Mouse (Mus musculus): ENCODE results near the gene Mnat1. TPM values are rescaled to one million over a fixed set of nuclear protein-coding genes. Genes with fewer than 3 reads are reported as not detected.
A peak's percentile ranks its signal among the peaks of the same experiment; 100 is the strongest.
"Not testable (repeated sequence)": the region's sequence is repeated elsewhere in the genome, so short reads cannot be mapped to it uniquely, and the experiment has no call there.

The Mnat1 gene
- polyA plus RNA-seq (2014; fragmentation: Nextera tagmentation; extraction: Ambion mirVana) = 53.0 and 53.4 TPM in 2 replicates

DNA sequence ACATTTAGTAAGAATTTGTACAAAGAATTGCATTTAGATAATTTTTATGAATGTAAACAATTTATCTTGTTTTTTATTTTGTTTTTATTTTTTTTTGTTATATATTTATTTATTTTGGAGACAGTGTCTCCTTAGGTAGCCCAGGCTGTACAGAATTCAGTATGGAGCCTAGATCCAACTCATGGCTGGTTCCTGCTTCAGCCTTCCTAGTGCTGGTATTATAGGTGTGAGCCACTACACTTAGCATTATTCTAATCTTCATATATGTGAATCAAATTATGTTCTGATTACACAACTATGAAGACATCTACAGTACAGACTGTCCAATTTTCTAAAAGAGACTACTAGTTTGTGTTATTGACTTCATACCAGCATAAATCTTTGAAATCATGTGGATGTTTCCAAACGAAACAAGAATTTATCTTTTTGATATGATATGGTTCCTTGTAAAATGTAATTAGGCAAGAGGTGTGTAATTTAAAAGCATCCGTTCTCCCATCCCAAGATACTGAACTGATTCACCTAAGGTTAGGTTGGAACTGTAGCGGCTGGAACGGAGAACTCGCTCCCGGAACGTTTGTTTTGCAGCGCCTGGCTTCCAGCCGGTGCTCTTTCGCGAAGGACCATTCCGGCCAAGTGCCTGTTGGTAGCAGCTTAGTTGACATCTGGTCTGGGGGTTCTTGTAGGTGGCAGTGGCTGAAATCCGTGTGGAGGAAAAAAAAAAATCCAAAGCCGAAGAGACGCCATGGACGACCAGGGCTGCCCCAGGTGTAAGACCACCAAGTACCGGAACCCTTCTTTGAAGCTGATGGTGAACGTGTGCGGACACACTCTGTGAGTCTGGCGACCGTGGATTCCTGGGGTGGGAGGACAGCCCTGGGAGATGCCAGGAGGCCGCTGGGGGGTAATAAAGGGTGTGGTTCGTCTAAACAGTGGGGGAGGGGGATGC lies at the start of gene Mnat1:
Mnat1 (plus strand) TSS at position 625 of the 949 bp plus-strand sequence.
- Histone ChIP-seq H3K4me1 (ENCODE audit: control insufficient read depth, insufficient read depth, low read length) (no peaks in the 10 kb centered on the region), H3K9ac (replicated peaks; ENCODE audit: low read length) (peak within 1 kb of the TSS; percentile 73), H3K4me3 (ENCODE audit: low read depth, low read length) (peak within 1 kb of the TSS; percentile 80), H3K9me3 (replicated peaks; ENCODE audit: control insufficient read depth, low read length) (no peaks in the 10 kb centered on the region), H3K4me2 (ENCODE audit: low read depth, low read length) (peak within 1 kb of the TSS; percentile 48), H3K27ac (replicated peaks; ENCODE audit: low read depth, low read length) (no peak within 1 kb of the TSS; the same call in 1 of the 2 replicates), H3K36me3 (replicated peaks; ENCODE audit: control insufficient read depth, insufficient read depth, low read depth, low read length) (no peaks in the 10 kb centered on the region), H3K27me3 (ENCODE audit: control insufficient read depth, insufficient read depth, low read length) (no peaks in the 10 kb centered on the region)
- DNase-seq (ENCODE audit: low spot score) = peak; percentile 85
- 0 out of 2 replicates have a peak, but pooled peaks have one; percentile 56 for ATAC-seq (replicated peaks; ENCODE audit: insufficient number of reproducible peaks, low FRiP score, low TSS enrichment, low read depth)
- whole genome bisulfite sequencing = 2% methylated on average over 23 of the region's 23 CpGs

DNA sequence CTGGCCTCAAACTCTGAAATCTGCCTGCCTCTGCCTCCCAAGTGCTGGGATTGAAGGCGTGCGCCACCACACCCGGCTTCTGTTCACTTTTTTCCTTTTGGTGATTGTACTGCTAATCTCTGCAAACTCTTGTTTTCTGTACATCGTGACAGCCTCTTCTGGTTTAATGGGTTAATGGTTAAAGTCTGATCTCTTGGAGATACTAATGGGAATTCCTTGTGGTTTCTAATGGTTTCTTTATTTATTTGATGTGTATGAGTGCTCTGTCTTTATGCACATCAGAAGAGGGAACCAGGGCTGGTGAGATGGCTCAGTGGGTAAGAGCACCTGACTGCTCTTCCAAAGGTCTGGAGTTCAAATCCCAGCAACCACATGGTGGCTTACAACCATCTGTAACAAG lies 41.7 kb upstream of the Mnat1 start:
- H3K4me1 ChIP-seq (ENCODE audit: control insufficient read depth, insufficient read depth, low read length); H3K27ac ChIP-seq (replicated peaks; ENCODE audit: low read depth, low read length); H3K27me3 ChIP-seq (ENCODE audit: control insufficient read depth, insufficient read depth, low read length); H3K9ac ChIP-seq (replicated peaks; ENCODE audit: low read length); H3K36me3 ChIP-seq (replicated peaks; ENCODE audit: control insufficient read depth, insufficient read depth, low read depth, low read length); H3K4me3 ChIP-seq (ENCODE audit: low read depth, low read length); H3K4me2 ChIP-seq (ENCODE audit: low read depth, low read length); ATAC-seq (replicated peaks; ENCODE audit: insufficient number of reproducible peaks, low FRiP score, low TSS enrichment, low read depth); H3K9me3 ChIP-seq (replicated peaks; ENCODE audit: control insufficient read depth, low read length); DNase-seq (ENCODE audit: low spot score): not testable (repeated sequence)
- 91% methylated on average over 4 of the region's 4 CpGs for WGBS

DNA sequence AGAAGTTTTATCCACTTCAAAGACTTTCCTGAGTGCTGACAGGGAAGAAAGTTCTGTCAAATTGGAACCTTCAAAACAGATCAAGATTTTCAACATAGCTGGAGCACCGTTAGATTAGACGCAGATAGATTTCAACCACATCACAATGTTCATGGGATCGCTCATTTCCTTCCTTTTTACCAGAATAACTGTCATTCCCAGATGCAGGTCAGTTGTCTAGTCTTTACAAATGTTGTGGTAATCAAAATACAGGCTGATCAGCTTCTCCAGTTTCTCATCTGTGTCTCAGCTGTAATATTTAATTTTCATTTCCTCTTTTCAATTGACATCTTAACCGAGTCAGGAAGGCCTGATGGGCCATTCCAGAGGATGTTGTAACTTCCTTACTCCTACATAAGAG lies 39.7 kb upstream of the Mnat1 start:
- no peak for ATAC-seq (replicated peaks; ENCODE audit: insufficient number of reproducible peaks, low FRiP score, low TSS enrichment, low read depth)
- no peaks in the 10 kb centered on the region for H3K4me1 ChIP-seq (ENCODE audit: control insufficient read depth, insufficient read depth, low read length)
- no peak for DNase-seq (ENCODE audit: low spot score)
- no peaks in the 10 kb centered on the region for H3K36me3 ChIP-seq (replicated peaks; ENCODE audit: control insufficient read depth, insufficient read depth, low read depth, low read length)
- WGBS = 72% methylated on average over 4 of the region's 4 CpGs
- H3K27me3 ChIP-seq (ENCODE audit: control insufficient read depth, insufficient read depth, low read length) = no peaks in the 10 kb centered on the region
- H3K9me3 ChIP-seq (replicated peaks; ENCODE audit: control insufficient read depth, low read length) = no peaks in the 10 kb centered on the region
- H3K4me3 ChIP-seq (ENCODE audit: low read depth, low read length) = no peak overlapping the region
- no peak overlapping the region for H3K4me2 ChIP-seq (ENCODE audit: low read depth, low read length)
- H3K27ac ChIP-seq (replicated peaks; ENCODE audit: low read depth, low read length) = no peak overlapping the region
- H3K9ac ChIP-seq (replicated peaks; ENCODE audit: low read length) = no peak overlapping the region

DNA sequence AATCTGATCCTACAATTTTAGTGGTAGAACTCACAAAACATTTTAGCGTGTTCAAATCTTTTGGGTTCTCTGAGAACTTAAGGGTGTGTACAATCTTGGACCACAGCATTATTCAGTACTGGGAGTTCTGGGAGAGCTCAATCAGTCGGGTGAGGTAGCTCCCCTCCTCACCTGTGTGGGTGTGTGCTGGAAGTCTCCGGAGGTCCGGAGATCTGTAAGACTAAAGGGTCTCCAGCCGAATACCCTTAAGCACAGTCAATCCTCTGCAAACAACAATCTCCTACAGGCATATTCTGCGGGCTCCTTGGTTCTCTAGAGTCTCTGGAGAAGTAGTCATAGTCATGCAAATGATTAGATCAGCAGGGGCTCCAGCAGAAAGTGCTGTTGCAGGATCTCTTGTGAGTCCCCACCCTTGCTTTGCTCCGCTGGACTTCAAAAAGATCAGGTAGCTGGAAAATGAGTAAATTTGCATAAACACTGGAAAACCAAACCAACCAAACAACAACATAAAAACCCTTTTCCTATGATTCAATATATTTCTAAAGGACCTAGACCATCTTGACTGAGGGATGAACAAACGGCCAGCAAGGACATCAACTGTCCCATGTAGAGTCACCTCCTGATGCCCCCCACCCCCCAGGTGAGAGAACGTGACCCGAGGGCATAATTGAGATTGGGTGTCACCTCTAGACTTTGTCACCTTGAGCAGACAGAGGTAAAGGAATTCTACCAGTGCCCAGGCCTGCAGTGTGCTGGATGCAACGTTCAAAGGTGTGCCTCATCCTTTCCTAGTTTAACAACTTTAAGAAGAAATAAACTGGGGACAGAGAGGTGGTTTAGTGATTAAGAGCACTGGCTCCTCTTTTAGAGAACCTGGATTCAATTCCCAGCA lies 37.5 kb upstream of the Mnat1 start:
- no peaks in the 10 kb centered on the region for H3K27me3 ChIP-seq (ENCODE audit: control insufficient read depth, insufficient read depth, low read length)
- ATAC-seq (replicated peaks; ENCODE audit: insufficient number of reproducible peaks, low FRiP score, low TSS enrichment, low read depth) (no peak), DNase-seq (ENCODE audit: low spot score) (no peak)
- no peak overlapping the region for H3K4me3 ChIP-seq (ENCODE audit: low read depth, low read length)
- H3K36me3 ChIP-seq (replicated peaks; ENCODE audit: control insufficient read depth, insufficient read depth, low read depth, low read length) = no peaks in the 10 kb centered on the region
- no peak overlapping the region for H3K4me2 ChIP-seq (ENCODE audit: low read depth, low read length)
- H3K9ac ChIP-seq (replicated peaks; ENCODE audit: low read length) = no peak overlapping the region
- 29% methylated on average over 11 of the region's 11 CpGs for WGBS
- H3K27ac ChIP-seq (replicated peaks; ENCODE audit: low read depth, low read length) = no peak overlapping the region
- no peaks in the 10 kb centered on the region for H3K4me1 ChIP-seq (ENCODE audit: control insufficient read depth, insufficient read depth, low read length)
- no peaks in the 10 kb centered on the region for H3K9me3 ChIP-seq (replicated peaks; ENCODE audit: control insufficient read depth, low read length)

DNA sequence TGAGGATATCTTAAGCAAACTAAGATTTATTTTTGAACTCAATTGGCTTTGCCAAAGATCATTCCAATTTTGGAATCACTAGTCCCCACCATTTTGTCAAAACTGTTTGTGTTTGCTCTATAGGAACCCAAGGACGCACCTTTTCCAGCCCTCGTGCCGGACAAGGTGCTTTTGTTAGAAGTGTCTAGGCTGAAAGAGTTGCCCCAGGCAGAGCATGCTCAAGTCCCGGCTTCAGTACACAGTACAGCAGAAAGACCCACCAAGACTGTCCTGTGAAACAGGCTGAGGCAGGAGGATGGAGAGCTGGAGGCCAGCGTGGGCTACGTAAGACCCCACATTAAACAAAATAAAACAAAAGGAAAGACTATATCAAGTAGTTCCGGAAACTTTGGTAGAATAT lies 36.4 kb upstream of the Mnat1 start:
- Histone ChIP-seq H3K4me2 (ENCODE audit: low read depth, low read length) (no peak overlapping the region), H3K4me3 (ENCODE audit: low read depth, low read length) (no peak overlapping the region), H3K27ac (replicated peaks; ENCODE audit: low read depth, low read length) (no peak overlapping the region), H3K27me3 (ENCODE audit: control insufficient read depth, insufficient read depth, low read length) (no peaks in the 10 kb centered on the region), H3K36me3 (replicated peaks; ENCODE audit: control insufficient read depth, insufficient read depth, low read depth, low read length) (no peaks in the 10 kb centered on the region), H3K4me1 (ENCODE audit: control insufficient read depth, insufficient read depth, low read length) (no peaks in the 10 kb centered on the region), H3K9me3 (replicated peaks; ENCODE audit: control insufficient read depth, low read length) (no peaks in the 10 kb centered on the region), H3K9ac (replicated peaks; ENCODE audit: low read length) (no peak overlapping the region)
- no peak for ATAC-seq (replicated peaks; ENCODE audit: insufficient number of reproducible peaks, low FRiP score, low TSS enrichment, low read depth)
- no peak for DNase-seq (ENCODE audit: low spot score)
- WGBS = 72% methylated on average over 7 of the region's 7 CpGs

DNA sequence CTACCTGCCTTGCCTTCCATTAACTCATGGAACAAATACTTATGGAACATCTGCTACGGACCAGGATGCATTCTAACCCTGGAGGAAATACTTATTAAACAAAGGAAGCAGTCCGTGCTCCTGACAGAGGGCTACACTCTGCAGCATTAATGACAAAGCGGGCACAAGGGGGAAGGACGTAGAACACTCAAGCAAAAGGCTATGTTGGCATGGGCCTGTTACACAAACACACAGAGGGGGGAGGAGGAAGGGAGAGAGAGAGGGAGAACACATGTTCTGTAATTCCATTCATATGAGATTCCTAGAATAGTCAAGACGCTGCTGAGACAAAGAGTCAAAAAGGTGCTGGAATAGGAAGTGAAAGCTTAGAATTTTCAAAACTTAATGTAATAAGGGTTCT lies 35.0 kb upstream of the Mnat1 start:
- H3K27ac ChIP-seq (replicated peaks; ENCODE audit: low read depth, low read length) = no peak overlapping the region
- DNase-seq (ENCODE audit: low spot score) = no peak
- H3K27me3 ChIP-seq (ENCODE audit: control insufficient read depth, insufficient read depth, low read length) = no peaks in the 10 kb centered on the region
- H3K9me3 ChIP-seq (replicated peaks; ENCODE audit: control insufficient read depth, low read length) = no peaks in the 10 kb centered on the region
- no peaks in the 10 kb centered on the region for H3K4me1 ChIP-seq (ENCODE audit: control insufficient read depth, insufficient read depth, low read length)
- H3K36me3 ChIP-seq (replicated peaks; ENCODE audit: control insufficient read depth, insufficient read depth, low read depth, low read length) = no peaks in the 10 kb centered on the region
- no peak for ATAC-seq (replicated peaks; ENCODE audit: insufficient number of reproducible peaks, low FRiP score, low TSS enrichment, low read depth)
- H3K4me3 ChIP-seq (ENCODE audit: low read depth, low read length) = no peak overlapping the region
- H3K4me2 ChIP-seq (ENCODE audit: low read depth, low read length) = no peak overlapping the region
- no peak overlapping the region for H3K9ac ChIP-seq (replicated peaks; ENCODE audit: low read length)
- 64% methylated on average over 5 of the region's 5 CpGs for WGBS

DNA sequence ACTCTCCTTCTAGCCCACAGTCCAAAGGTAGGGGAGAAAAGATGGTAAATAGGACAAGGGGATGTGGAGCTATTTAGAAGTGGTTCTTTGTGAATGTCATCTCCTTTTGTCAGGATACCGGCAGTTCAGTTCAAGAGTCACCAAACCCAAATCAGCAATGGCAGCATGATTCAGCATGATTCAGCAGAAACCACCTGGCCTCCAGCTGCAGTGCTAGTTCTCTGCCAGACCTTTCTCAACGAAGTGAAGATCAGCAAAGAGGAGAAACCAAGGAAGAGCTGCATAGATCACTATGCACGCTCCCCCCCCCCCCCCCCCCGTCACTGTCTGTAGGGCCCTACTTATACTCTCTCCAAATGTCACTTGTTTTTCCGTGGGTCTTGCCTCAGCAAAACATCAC lies 34.6 kb upstream of the Mnat1 start:
- Histone ChIP-seq H3K27me3 (ENCODE audit: control insufficient read depth, insufficient read depth, low read length) (no peaks in the 10 kb centered on the region), H3K9me3 (replicated peaks; ENCODE audit: control insufficient read depth, low read length) (no peaks in the 10 kb centered on the region), H3K36me3 (replicated peaks; ENCODE audit: control insufficient read depth, insufficient read depth, low read depth, low read length) (no peaks in the 10 kb centered on the region), H3K27ac (replicated peaks; ENCODE audit: low read depth, low read length) (no peak overlapping the region), H3K4me2 (ENCODE audit: low read depth, low read length) (no peak overlapping the region), H3K4me3 (ENCODE audit: low read depth, low read length) (no peak overlapping the region), H3K9ac (replicated peaks; ENCODE audit: low read length) (no peak overlapping the region), H3K4me1 (ENCODE audit: control insufficient read depth, insufficient read depth, low read length) (no peaks in the 10 kb centered on the region)
- 72% methylated on average over 5 of the region's 5 CpGs for WGBS
- no peak for ATAC-seq (replicated peaks; ENCODE audit: insufficient number of reproducible peaks, low FRiP score, low TSS enrichment, low read depth)
- DNase-seq (ENCODE audit: low spot score) = no peak
